Mouse (Mus musculus): ENCODE measurements around the gene Ptpru. TPM values are rescaled to one million over a fixed set of nuclear protein-coding genes. Genes with fewer than 3 reads are reported as not detected.
"Not testable (repeated sequence)": the region's sequence is repeated elsewhere in the genome, so short reads cannot be mapped to it uniquely, and the experiment has no call there.

Ptpru gene
- total RNA-seq, 2 experiments from 2014 or later, result 2.1 to 3.6 TPM

- DNase-seq, result peak; percentile 36
Observed at GRCm38 (mm10) chr4:131833971-131834609, 4.0 kb downstream of the Ptpru start.

DNA sequence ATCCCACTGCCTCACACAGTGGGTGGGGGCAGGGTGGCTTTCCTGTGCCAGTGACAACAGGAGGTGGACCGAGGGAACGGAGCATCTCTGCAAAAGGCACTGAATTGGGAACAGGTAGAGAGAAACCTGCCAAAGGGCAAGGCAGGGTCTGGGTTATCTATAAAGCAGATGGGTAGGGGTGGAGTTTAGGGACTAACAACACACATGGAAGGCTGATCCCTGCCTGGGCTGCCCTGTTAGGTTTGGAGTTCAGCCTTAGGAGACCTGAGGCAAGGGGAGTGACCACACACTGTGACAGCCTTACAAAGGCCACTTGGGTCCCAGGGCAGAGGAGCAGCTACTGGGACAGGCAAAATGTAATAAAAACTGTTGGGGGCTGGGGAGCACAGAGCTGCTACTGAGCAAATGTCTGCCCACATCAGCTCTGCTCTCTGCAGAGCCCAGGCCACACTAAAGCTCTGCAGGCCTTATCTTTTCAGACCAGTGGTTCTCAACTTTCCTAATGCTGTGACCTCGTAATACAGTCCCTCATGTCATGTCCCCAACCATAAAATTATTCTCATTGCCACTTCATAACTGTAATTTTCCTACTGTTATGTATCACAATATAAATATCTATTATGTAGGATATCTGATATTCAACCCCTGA lies 5.2 kb downstream of the Ptpru start:
- DNase-seq, result no peak

GRCm38 (mm10) chr4:131831546-131832045 lies 6.5 kb downstream of the Ptpru start:
- no peak for DNase-seq

GRCm38 (mm10) chr4:131829123-131829522 lies 9.0 kb downstream of the Ptpru start:
- DNase-seq, result no peak

GRCm38 (mm10) chr4:131826905-131827304 lies 11.2 kb downstream of the Ptpru start:
- DNase-seq, result no peak

DNA sequence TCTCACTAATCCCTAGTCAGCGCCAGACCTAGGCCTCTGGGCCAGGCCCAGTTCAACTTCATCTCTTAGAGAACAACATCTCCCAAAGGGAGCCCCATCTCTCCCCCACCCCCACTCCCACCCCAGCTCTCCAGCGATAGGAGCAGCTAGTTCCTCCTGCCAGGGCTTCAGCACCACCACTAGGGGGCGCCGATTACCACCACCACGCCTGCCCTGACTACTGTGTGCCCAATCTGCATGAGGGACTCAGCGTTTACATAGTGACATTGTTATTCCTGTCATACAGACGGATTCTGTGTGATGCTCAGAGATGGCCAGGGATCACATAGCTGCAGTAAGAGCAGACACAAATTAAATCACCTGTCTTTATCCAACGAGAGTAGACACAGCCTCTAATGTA lies 12.3 kb downstream of the Ptpru start:
- no peak for DNase-seq

DNA sequence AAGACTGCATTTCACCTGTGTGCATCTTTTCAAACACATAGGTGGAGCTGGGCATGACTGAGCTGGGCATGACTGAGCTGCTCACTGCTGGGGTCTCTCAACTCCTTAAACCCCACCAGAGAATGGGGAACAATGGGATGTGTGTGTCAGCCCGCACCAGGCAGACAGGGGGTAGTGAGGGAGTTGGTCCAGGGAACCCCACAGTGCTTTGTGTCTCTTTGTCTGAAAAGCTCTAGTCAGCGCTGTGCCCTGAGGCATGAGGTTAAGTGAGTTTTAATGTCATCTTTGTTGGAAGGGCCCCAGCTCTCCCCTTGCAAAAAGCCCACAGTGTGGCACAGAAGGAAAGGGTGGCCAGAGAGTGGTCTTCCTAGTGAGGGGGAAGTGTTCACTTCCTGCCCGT lies 13.1 kb downstream of the Ptpru start:
- DNase-seq, result no peak

DNA sequence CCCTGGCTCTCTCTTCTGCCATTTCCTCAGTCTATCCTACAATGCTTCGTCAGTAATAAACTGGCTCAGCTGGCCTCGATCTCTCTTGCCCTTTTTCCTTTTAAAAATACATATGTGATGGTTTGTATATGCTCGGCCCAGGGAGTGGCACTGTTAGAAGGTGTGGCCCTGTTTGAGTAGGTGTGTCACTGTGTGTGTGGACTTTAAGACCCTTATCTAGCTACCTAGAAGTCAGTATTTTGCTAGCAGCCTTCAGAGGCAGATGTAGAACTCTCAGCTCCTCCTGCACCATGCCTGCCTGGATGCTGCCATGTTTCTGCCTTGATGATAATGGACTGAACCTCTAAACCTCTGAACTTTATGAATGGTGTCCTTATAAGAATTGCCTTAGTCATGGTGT lies 15.5 kb downstream of the Ptpru start:
- no peak for DNase-seq

DNA sequence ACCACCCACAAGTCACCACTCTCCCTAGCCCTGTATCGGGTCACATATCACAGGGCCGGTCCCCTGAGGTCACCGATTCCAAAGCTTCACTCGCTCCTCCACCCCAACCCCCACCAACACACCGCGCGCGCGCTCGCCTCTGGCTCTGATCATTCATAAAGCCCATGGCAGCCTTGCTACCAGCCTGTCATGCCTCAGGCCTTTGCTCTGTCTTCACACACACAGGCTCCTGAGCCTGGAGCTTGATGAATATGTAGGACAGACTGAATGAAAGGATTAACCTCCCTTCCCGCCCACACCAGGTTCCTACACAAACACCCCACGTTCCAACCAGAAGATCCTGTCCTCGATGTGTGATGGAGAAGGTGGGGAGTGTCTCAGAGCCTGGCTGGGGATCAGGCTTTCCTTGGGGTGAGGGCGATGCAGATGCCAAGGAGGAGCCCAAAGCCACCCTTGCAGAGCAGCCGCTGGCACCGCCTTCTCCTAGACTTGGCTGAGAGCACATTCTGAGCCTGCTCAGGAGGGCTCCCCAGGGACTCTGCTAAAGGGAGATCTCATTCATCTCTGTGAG lies 16.8 kb downstream of the Ptpru start:
- DNase-seq, result no peak

DNA sequence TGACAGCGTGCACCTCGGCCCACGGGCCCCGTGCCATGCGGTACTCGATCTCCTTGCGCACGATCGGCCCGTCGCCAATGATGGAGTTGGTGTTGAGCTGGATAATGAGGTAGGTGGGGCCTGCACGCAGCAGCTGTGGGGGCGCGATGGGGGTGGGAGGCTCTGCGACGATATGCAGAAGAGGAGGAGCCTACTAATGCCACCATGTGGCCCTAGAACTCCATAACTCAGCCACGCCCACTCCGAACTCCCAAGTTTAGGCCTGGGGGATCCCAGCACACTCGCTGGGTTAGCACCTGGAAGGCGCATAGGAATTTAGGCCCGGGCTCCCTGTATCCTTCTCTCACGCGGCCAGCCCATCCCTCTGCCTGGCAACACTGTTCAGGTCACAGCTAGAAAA lies 19.2 kb downstream of the Ptpru start:
- DNase-seq, result no peak

GRCm38 (mm10) chr4:131815774-131816173 lies 22.3 kb downstream of the Ptpru start:
- DNase-seq, result no peak

DNA sequence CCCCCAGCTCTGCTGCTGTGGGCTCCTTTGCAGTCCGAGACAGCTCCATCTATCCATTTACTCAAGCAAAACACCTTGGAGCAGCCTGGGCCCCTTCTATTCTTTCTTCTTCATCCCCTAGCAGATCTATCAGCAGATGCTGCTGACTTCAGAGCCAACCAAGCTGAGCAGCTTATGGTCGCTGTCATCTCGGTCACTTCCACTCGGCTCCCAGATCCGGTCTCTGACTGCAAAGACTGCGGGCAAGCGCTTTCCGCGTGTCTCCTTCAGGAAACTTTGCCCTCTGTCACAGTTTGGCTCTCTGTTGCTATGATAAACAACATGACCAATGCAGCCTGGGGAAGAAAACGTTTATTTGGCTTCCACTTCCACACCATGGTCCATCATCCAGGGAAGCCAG lies 23.2 kb downstream of the Ptpru start:
- no peak for DNase-seq

- no peak for DNase-seq
Observed at GRCm38 (mm10) chr4:131813798-131814197, 24.3 kb downstream of the Ptpru start.

GRCm38 (mm10) chr4:131812458-131812857 lies 25.6 kb downstream of the Ptpru start:
- DNase-seq, result no peak

GRCm38 (mm10) chr4:131805255-131805654 lies 32.8 kb downstream of the Ptpru start:
- no peak for DNase-seq

DNA sequence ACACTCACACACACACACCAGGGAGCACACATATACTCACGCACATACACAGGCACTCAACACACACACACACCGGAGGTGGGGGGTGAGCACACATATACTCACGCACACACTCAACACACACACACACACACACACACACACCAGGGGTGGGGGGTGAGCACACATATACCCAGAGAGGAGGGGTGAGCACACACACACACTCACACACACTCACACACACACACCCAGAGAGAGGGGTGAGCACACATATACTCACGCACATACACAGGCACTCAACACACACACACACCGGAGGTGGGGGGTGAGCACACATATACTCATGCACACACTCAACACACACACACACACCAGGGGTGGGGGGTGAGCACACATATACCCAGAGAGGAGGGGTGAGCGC lies 33.4 kb downstream of the Ptpru start:
- DNase-seq, result not testable (repeated sequence)

DNA sequence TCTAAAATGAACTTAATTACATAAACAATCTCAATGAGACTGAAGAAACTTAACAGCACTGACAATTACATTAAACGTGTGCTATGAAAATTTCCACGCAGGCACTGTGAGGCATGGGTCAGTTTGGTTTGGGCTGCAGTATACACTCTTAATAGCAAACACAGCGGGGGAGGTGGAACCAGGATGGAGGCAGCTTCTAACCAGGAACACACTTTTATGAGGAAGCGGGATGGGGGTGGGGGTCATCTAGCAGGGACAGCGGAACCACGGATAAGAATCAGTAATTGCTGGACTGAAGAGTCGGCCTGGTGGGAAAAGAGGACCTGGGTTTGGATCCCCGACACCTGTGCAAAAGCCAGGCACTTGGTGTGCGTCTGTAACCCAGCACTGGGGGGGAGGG lies 34.2 kb downstream of the Ptpru start:
- no peak for DNase-seq

- no peak for DNase-seq
Observed at GRCm38 (mm10) chr4:131798968-131799367, 39.1 kb downstream of the Ptpru start.

DNA sequence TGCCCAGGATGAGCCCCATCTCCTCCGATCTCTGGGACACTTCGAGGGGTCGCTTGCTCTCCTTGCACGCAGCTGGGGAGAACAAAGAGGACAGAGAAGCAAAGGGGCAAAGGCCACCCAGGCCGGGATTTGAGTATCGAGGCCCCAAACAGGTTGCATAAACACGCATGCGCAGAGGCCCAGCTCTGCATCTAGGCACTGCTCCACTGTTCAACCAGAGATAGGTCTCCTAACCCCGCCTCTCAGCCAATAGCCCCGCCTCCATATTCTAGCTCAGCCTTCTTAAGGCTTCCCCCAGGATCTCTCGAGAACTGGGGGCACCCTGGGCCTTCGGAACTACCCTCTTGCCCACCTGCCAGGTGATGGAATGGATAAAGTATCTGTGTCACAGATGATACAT lies 40.2 kb downstream of the Ptpru start:
- DNase-seq, result no peak

- peak; percentile 25 for DNase-seq
Observed at GRCm38 (mm10) chr4:131797483-131797882, 40.6 kb downstream of the Ptpru start.

DNA sequence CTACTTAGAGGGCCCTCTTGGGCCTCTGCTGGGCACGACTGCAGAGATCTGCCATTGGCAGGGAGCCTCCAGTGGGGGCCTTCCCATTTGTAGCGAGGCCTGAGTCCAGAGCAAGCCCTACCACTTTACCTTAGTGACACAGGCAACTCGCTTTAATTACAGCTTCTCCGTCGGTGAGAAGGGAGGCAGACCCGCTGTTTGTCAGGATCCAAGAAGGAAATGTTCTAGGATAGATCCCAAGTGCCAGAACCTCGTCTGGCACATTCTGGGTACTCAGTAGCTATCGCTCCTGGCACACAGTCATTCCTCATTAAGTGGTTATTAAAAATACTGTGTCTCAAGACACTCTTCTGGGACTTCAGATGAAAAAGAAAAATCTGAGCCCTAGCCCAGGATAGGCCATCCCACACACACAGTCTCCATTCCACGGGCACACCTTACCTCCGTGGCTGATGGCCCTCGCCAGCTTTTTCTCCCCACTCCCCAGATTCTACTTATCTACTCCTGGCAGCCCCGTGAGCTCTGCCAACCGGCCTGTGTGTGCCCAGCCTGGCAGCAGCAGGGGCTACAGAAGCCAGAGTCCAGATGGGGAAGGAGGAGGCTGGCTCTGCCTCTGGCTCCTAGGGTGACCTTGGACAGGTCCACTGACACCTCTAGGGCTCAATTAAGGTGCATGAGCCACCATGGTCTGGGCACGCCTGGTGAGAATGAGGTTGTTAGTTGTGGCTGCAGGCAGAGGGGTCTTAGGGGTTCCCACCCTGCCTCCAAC lies 41.6 kb downstream of the Ptpru start:
- no peak for DNase-seq

GRCm38 (mm10) chr4:131786800-131787199 lies 51.3 kb downstream of the Ptpru start:
- no peak for DNase-seq

GRCm38 (mm10) chr4:131784034-131784433 lies 54.1 kb downstream of the Ptpru start:
- DNase-seq, result peak; percentile 44

All from heart, postnatal 4 days (tissue).